Mouse (Mus musculus) embryonic facial prominence, embryonic 10.5 days (tissue): ENCODE measurements at regions not wholly inside any gene's neighbourhood (a gene's known extent, or its start where the extent isn't known, plus 50 kb on each side); places are given as distances from the start of the nearest gene placed in this dataset.

Source experiments
- DNase-seq: peaks from one replicate; pipeline ENCODE4 v3.0.0-alpha.2; 2017; ENCODE audit warnings: low spot score
- H3K27ac ChIP-seq: fragments of 300-500 bp; sonication (generic); replicated peaks from 2 replicates; pipeline ENCODE4 v1.5.1; 2016; ENCODE audit warnings: mild to moderate bottlenecking
- H3K27me3 ChIP-seq: fragments of 300-500 bp; sonication (generic); replicated peaks from 2 replicates; pipeline ENCODE4 v1.6.1; 2016; ENCODE audit warnings: low read depth, mild to moderate bottlenecking; ENCODE audit not compliant: poor library complexity, severe bottlenecking
- H3K36me3 ChIP-seq: fragments of 300-500 bp; sonication (generic); replicated peaks from 2 replicates; pipeline ENCODE4 v1.6.1; 2016; ENCODE audit warnings: mild to moderate bottlenecking, moderate library complexity
- H3K4me1 ChIP-seq: fragments of 300-500 bp; sonication (generic); 2 replicates; pipeline ENCODE4 v1.6.1; 2016
- H3K4me3 ChIP-seq: fragments of 300-500 bp; sonication (generic); 2 replicates; pipeline ENCODE4 v1.5.1; 2016; ENCODE audit warnings: mild to moderate bottlenecking, moderate library complexity
- H3K9me3 ChIP-seq: fragments of 300-500 bp; sonication (generic); 2 replicates; pipeline ENCODE4 v1.6.1; 2016; ENCODE audit warnings: mild to moderate bottlenecking
- WGBS: fragments of 180-500 bp; shearing (Covaris S2); methylation state at CpG from one replicate; pipeline ENCODE4 v1.1.7; 2016; 5-methylcytosine and 5-hydroxymethylcytosine counted together

- Histone ChIP-seq H3K36me3 (no peaks in the 10 kb centered on the region), H3K9me3 (no peaks in the 10 kb centered on the region), H3K4me3 (no peak overlapping the region), H3K4me1 (no peaks in the 10 kb centered on the region), H3K27me3 (no peaks in the 10 kb centered on the region), H3K27ac (no peak overlapping the region)
- 87% methylated on average over 1 of the region's 1 CpGs for WGBS
- no peak for DNase-seq
These were observed 305.9 kb downstream of the Brinp1 start for GRCm38 (mm10) chr4:68648311-68648710.

GRCm38 (mm10) chr4:68633299-68633698, 320.9 kb downstream of the Brinp1 start:
- Histone ChIP-seq H3K4me1 (no peaks in the 10 kb centered on the region), H3K9me3 (no peaks in the 10 kb centered on the region), H3K27ac (no peak overlapping the region), H3K27me3 (no peaks in the 10 kb centered on the region), H3K36me3 (no peaks in the 10 kb centered on the region), H3K4me3 (no peak overlapping the region)
- DNase-seq, result no peak
- 77% methylated on average over 2 of the region's 2 CpGs for WGBS

GRCm38 (mm10) chr4:68624025-68624342, 330.2 kb downstream of the Brinp1 start:
- H3K4me1 ChIP-seq, result no peaks in the 10 kb centered on the region
- H3K9me3 ChIP-seq, result no peaks in the 10 kb centered on the region
- no peaks in the 10 kb centered on the region for H3K36me3 ChIP-seq
- 82% methylated on average over 4 of the region's 4 CpGs for WGBS
- H3K27me3 ChIP-seq, result no peaks in the 10 kb centered on the region
- H3K4me3 ChIP-seq, result no peak overlapping the region
- no peak overlapping the region for H3K27ac ChIP-seq
- no peak for DNase-seq

- H3K27ac ChIP-seq, result no peak overlapping the region
- no peak for DNase-seq
- no peak overlapping the region for H3K4me3 ChIP-seq
These were observed 330.8 kb downstream of the Brinp1 start for GRCm38 (mm10) chr4:68623125-68624024.

GRCm38 (mm10) chr4:68620585-68620984, 333.6 kb downstream of the Brinp1 start:
- WGBS, result 90% methylated on average over 3 of the region's 3 CpGs
- Histone ChIP-seq H3K4me3 (no peak overlapping the region), H3K27ac (no peak overlapping the region), H3K4me1 (no peaks in the 10 kb centered on the region), H3K27me3 (no peaks in the 10 kb centered on the region), H3K36me3 (no peaks in the 10 kb centered on the region), H3K9me3 (no peaks in the 10 kb centered on the region)
- no peak for DNase-seq

More at GRCm38 (mm10) chr4:68623125-68624024, 330.8 kb downstream of the Brinp1 start:
- Histone ChIP-seq H3K27me3 (no peaks in the 10 kb centered on the region), H3K9me3 (no peaks in the 10 kb centered on the region), H3K4me1 (no peaks in the 10 kb centered on the region), H3K36me3 (no peaks in the 10 kb centered on the region)
- WGBS, result 87% methylated on average over 7 of the region's 7 CpGs

GRCm38 (mm10) chr4:68615706-68616397, 338.3 kb downstream of the Brinp1 start:
- DNase-seq, result no peak
- Histone ChIP-seq H3K9me3 (no peaks in the 10 kb centered on the region), H3K27ac (no peak overlapping the region), H3K27me3 (no peaks in the 10 kb centered on the region), H3K4me3 (no peak overlapping the region), H3K4me1 (no peaks in the 10 kb centered on the region), H3K36me3 (no peaks in the 10 kb centered on the region)
- WGBS, result 90% methylated on average over 2 of the region's 2 CpGs

- H3K36me3 ChIP-seq, result no peaks in the 10 kb centered on the region
- H3K27me3 ChIP-seq, result no peaks in the 10 kb centered on the region
- no peaks in the 10 kb centered on the region for H3K4me1 ChIP-seq
- WGBS, result 95% methylated on average over 5 of the region's 6 CpGs
- no peak for DNase-seq
- no peak overlapping the region for H3K27ac ChIP-seq
- no peak overlapping the region for H3K4me3 ChIP-seq
- no peaks in the 10 kb centered on the region for H3K9me3 ChIP-seq
These were observed 341.8 kb downstream of the Brinp1 start for GRCm38 (mm10) chr4:68612263-68613012.

- no peaks in the 10 kb centered on the region for H3K4me1 ChIP-seq
- no peak for DNase-seq
- H3K9me3 ChIP-seq, result no peaks in the 10 kb centered on the region
- H3K27me3 ChIP-seq, result no peaks in the 10 kb centered on the region
- WGBS, result 85% methylated on average over 1 of the region's 1 CpGs
- H3K36me3 ChIP-seq, result no peaks in the 10 kb centered on the region
- no peak overlapping the region for H3K4me3 ChIP-seq
- H3K27ac ChIP-seq, result no peak overlapping the region
These were observed 358.9 kb downstream of the Brinp1 start for GRCm38 (mm10) chr4:68595256-68595655.

GRCm38 (mm10) chr4:68575375-68575774, 378.8 kb downstream of the Brinp1 start:
- no peaks in the 10 kb centered on the region for H3K36me3 ChIP-seq
- WGBS, result 90% methylated on average over 5 of the region's 5 CpGs
- no peaks in the 10 kb centered on the region for H3K9me3 ChIP-seq
- H3K4me3 ChIP-seq, result no peak overlapping the region
- H3K27ac ChIP-seq, result no peak overlapping the region
- H3K27me3 ChIP-seq, result no peaks in the 10 kb centered on the region
- DNase-seq, result no peak
- H3K4me1 ChIP-seq, result no peaks in the 10 kb centered on the region

- Histone ChIP-seq H3K27ac (no peak overlapping the region), H3K4me1 (no peaks in the 10 kb centered on the region), H3K36me3 (no peaks in the 10 kb centered on the region), H3K27me3 (no peaks in the 10 kb centered on the region), H3K4me3 (no peak overlapping the region), H3K9me3 (no peaks in the 10 kb centered on the region)
- no peak for DNase-seq
- 78% methylated on average over 4 of the region's 4 CpGs for WGBS
These were observed 379.5 kb downstream of the Brinp1 start for GRCm38 (mm10) chr4:68574610-68575167.

GRCm38 (mm10) chr4:68573333-68573732, 380.9 kb downstream of the Brinp1 start:
- Histone ChIP-seq H3K4me3 (no peak overlapping the region), H3K27ac (no peak overlapping the region), H3K27me3 (no peaks in the 10 kb centered on the region), H3K9me3 (no peaks in the 10 kb centered on the region), H3K36me3 (no peaks in the 10 kb centered on the region), H3K4me1 (no peaks in the 10 kb centered on the region)
- WGBS, result 70% methylated on average over 3 of the region's 3 CpGs
- no peak for DNase-seq

GRCm38 (mm10) chr4:68572521-68572920, 381.7 kb downstream of the Brinp1 start:
- H3K4me3 ChIP-seq, result no peak overlapping the region
- H3K36me3 ChIP-seq, result no peaks in the 10 kb centered on the region
- DNase-seq, result no peak
- H3K9me3 ChIP-seq, result no peaks in the 10 kb centered on the region
- H3K4me1 ChIP-seq, result no peaks in the 10 kb centered on the region
- H3K27me3 ChIP-seq, result no peaks in the 10 kb centered on the region
- no peak overlapping the region for H3K27ac ChIP-seq
